Mouse (Mus musculus): ENCODE measurements at regions not wholly inside any gene's neighbourhood (a gene's known extent, or its start where the extent isn't known, plus 50 kb on each side); places are given as distances from the start of the nearest gene placed in this dataset.

GRCm38 (mm10) chr14:46082646-46083045, 296.6 kb upstream of the Gm15217 start:
- DNase-seq (ENCODE audit: low spot score): no peak

DNA sequence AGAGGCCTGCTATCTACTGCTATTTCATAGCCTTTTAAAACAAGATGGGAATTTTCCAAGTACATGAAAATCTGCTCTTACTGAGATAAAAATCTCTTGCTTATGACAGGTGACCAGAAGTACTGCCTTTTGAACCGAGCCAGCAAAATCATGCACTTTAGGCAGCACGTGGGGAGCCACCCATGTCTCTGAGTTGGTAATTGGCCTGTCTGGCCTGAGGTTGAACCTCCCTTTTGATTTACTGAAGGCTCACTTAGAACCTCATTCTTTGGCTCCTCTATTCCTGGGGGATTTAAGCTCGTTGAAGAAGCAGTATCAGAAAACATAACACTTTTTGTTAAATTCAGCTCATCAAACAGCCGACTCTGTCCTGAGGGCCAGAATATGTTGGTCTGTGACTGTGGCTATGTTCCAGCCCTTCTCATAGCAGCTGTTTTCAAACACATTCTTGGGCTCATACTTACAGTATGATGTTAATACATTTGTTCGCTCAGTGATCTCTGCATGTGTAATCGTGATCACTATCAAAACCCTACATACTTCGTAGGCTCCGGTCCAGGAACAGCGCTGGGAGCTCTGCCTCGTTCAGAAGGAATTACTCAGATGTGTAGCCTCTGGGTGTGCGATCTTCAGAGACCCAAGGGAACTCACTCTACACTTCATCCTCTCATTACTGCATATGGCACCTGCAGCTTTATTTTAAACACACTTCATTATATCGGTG, 290.1 kb upstream of the Gm15217 start:
- DNase-seq (ENCODE audit: low spot score): no peak

GRCm38 (mm10) chr14:46115950-46116349, 263.3 kb upstream of the Gm15217 start:
- DNase-seq (ENCODE audit: low spot score): no peak

DNA sequence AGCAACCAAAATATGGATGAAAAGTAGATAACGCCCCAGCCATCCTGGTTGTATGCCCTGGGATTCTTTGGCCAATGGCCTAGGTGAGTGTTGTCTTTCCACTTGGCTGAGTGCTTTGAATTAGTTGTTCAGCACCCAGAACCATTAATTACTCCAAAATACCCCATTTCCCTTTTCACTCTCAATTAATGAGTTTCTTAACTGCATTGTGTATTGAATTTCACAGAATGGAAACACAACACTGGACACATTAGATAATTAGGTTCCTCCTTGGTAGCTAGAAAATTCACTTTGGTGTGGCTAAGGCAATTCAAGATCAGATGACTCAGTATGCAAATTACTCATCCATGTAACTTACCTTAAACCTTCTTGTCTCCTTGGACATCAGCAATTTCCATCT, 252.7 kb upstream of the Gm15217 start:
- no peak for DNase-seq (ENCODE audit: low spot score)

DNA sequence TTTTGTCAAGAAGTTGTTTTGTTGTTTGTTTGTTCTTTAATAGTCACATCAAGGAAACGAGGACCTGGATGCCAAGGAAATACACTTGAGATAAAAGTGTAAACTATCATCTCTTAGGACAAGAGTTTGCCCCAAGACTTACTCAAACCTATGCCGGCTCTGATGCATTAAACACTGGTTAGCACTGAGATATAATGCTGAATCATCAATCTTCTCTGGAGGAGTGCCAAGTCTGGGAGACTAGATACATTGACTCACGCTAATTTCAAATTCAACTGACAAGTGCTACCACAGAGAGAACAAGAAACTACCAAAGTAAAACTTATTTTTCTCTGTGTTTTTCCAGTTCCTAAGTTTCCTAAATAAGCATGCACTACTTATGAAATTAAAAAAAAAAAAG, 249.5 kb upstream of the Gm15217 start:
- DNase-seq (ENCODE audit: low spot score): no peak

DNA sequence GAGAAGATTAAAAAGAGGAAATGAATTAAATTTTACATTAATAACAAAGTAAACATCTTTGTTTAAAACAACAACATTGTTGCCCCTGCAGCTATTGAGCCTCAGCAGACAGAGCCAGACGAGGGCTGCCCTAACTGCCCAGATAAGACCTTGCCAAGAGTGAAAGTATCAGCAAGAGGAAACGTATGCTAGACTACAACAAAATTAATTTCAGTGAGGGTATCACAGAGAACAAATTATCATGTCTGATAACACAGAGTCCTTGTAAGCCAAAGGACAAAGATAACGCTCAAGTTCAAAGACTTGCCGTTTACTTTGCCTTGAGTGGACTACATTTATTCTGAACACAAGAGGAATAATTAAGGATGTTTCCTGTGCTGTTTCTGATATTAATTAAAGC, 235.0 kb upstream of the Gm15217 start:
- DNase-seq (ENCODE audit: low spot score): no peak

- peak; percentile 16 for DNase-seq (ENCODE audit: low spot score)
These were observed 234.5 kb upstream of the Gm15217 start for GRCm38 (mm10) chr14:46144707-46145106.

DNA sequence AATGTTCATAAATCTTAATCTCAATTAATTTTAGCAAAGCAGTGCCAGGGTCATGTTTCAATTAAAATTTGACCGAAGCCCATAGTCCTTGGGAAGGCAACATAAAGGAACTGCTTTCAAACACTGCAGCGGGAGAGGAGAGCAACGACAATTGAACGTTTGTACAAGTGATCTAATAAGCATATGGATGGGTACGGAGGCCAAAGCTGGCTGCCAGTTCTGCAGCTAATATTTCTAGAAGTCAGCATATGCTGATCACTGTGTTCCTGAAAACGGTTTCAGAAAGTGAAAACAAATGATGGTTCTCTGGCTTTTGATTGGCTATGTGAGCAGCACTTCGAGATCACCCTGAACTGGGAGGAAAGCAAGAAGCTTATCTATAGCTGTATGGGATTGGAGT, 233.6 kb upstream of the Gm15217 start:
- DNase-seq (ENCODE audit: low spot score): no peak

GRCm38 (mm10) chr14:46149073-46149661, 230.0 kb upstream of the Gm15217 start:
- no peak for DNase-seq (ENCODE audit: low spot score)

GRCm38 (mm10) chr14:46158741-46159140, 220.5 kb upstream of the Gm15217 start:
- no peak for DNase-seq (ENCODE audit: low spot score)

GRCm38 (mm10) chr14:46172181-46172874, 206.9 kb upstream of the Gm15217 start:
- DNase-seq (ENCODE audit: low spot score): peak; percentile 12

GRCm38 (mm10) chr14:46172875-46173324, 206.3 kb upstream of the Gm15217 start:
- peak; percentile 21 for DNase-seq (ENCODE audit: low spot score)

DNA sequence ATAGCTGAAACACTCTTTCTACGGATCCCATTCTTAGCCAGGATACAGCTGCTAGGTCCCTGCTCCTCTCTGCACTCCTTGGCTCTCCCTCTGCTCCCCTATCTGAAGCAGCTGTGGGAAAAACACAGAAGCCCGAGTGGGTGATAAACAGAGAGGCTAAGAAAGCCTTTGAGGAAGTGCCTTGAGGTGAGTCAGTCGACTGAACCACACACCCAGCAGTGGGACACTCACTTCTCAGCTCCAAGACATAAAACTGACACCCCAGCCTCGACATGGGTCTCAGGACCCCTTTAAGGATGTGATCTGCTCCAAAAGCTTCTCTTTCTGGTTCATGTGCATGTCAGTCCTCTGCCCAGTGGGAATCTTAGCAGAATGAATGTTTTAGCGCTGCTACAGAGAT, 204.8 kb upstream of the Gm15217 start:
- no peak for DNase-seq (ENCODE audit: low spot score)

GRCm38 (mm10) chr14:46175291-46176216, 203.7 kb upstream of the Gm15217 start:
- DNase-seq (ENCODE audit: low spot score): no peak

DNA sequence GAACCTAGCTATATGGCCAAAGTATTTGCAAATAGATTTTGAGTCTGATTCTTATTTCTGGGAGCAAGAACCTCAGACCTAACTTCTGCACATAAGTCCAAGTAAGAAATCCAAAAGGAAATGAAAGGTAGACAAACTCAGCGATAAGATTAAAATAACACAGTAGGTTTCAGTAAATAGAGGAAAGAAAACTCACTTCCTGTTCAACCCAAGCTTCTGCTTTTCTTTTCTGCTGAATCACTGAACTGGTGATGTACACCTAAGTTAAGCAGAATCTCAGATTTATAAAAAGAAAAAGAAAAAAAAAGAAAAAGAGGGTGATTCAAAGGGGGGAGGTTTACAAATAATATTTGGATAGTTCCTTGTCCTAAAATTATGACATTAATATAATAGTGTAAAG, 200.2 kb upstream of the Gm15217 start:
- no peak for DNase-seq (ENCODE audit: low spot score)

DNA sequence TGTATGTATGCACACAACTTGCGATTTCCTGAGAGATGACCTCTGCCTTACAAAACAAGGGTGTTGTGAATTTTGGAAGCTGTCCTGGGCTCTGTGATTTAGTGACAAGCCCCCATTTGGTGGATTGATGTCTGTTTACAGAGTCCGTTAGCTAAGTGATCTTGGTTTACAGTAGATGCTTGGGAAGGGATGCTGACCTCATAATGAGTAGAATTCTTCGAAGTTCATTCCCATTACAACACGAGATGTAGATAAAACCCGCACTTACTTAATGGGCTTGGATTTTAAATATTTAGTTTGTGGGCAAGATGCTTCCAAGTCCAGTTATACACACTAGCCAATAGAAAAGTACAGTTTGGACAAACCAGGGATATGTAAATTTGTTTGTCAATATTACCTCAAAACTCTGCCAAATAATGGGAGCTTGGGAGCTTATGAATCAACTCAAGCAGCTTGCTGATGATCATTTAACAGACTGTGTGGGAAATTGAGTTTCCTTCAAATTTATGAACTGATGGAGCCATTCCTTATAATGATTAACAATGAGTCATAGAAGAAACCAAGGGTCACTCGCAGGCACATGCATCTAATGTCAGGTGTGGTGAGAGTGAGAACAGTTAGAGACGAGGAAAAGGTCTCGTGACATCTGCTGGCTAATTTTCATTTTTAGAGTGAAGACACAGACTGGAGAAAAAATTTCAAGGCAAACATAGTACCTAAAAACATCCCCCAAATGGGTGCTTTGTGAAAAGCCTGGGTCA, 187.4 kb upstream of the Gm15217 start:
- DNase-seq (ENCODE audit: low spot score): no peak

DNA sequence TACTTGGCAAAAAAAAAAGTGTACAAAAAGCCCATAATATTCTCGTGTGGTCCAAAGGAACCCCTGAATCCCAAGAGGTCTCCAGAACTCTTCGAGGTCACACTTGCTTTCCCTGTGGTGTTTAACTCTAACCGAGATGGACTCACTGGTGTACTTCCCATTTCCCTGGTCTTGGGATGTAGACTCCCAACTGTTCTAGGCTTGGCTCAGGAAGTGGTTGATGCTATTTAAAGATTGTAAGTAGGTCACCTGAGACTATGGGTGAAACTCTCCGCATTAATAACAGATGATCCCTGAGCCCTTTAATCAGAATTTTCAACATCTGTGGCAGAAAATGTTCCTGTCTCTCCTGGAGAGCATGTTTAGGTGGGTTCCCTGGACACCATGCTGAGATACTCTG, 185.6 kb upstream of the Gm15217 start:
- DNase-seq (ENCODE audit: low spot score): no peak

DNA sequence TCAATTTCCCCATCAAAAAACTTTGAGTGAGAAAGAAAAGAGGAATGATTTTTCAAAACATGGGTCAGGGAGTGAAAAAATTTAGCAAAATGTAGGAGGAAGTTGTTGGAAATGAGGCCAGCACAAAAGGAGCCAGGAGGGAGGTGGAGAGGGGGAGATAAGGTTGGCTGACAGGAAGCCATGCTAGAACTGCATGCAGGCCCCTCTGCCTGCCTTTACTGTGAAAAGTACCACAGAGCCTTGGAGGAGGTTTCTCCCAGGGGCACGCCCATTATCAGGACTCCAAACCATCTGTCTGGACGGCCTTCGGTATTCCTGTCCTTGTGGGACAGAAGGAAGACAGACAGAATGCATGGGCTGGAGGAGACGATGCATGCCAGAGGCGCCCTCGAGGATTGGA, 183.3 kb upstream of the Gm15217 start:
- DNase-seq (ENCODE audit: low spot score): peak; percentile 8

DNA sequence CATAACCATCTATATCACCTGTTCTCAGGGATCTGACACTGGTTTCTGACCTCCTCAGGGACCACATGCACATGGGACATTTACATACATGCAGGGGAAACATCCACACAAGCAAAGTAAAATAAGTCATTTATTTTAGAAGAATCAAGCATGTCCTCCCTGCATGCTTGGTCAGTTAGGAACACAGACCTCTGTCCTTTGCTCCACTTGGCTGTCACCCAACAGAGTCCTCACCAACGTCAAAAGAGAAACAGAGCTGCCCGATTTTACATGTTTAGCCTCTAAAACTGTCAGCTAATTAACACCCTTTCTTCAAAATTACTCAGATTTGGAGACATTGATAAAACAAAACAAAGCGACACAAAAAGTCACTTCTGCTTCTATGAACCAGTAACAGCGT, 176.4 kb upstream of the Gm15217 start:
- no peak for DNase-seq (ENCODE audit: low spot score)

DNA sequence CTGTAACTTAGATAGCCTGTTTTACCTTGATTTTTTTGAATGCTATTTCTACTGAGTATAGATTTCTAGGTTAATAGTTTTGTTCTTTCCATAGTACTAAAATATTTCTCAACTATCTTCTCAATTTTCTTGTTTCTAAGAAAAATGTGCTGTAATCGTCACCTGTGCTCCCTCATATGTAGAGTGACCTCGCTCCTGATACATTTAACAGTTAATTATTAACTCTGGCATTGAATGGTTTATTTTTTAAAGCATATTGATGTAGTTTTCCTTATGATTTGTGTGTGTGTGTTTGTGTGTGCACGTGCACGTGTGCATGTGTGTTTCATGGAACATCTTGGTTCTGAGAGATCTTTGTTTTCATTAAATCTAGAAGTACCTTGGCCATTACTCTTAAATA, 158.7 kb upstream of the Gm15217 start:
- DNase-seq (ENCODE audit: low spot score): no peak

DNA sequence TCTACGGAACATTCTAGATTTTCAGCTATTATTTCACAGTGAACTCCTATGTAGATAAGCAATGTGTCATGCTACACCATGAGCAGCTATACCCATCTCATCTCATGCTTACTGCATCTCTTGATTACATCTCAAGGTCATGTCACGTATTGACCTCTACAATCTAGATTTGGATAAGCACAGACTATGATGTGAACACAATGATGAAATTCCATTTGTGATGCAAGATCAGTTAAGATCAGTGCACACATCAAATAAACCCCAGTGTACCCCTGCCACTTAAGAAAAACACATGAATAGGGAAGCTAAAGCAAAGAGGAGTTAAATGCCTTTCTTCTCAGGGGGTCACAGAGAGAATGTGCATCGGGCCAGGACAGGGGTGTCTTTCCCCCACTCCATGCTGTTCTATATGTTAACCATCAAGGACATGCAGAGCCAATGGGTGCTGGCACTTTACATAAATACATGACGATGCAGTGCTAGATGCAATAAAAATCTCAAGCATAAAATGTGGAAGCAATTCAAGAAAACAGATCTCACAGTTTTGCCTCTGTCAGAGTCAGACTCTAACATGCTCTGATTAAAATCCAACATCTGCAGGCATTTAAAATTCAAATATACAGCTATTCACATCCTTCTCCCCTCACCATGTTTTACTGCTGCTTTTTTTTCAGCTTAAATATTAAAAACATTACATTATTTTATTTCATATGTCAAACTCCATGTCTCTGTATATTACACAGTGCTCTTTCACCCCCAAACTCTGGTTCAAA, 157.1 kb upstream of the Gm15217 start:
- no peak for DNase-seq (ENCODE audit: low spot score)

Data from embryo, embryonic 10 days (tissue).